Mouse (Mus musculus) small intestine, adult 2 months (tissue): Measurements from ENCODE around the gene Pdcd7. TPM values are rescaled to one million over a fixed set of nuclear protein-coding genes. Genes with fewer than 3 reads are reported as not detected.

Source experiments
- H3K27ac ChIP-seq: fragments of 200-500 bp; 2 replicates; pipeline ENCODE4 v1.5.1; 2012; ENCODE audit warnings: low read depth, low read length, control low read depth, inconsistent platforms; ENCODE audit not compliant: insufficient read depth
- H3K27me3 ChIP-seq: fragments of 200-500 bp; 2 replicates; pipeline ENCODE4 v1.6.1; 2012; ENCODE audit warnings: mild to moderate bottlenecking, moderate library complexity, low read length, inconsistent platforms; ENCODE audit not compliant: control insufficient read depth, insufficient read depth
- H3K36me3 ChIP-seq: fragments of 200-500 bp; 2 replicates; pipeline ENCODE4 v1.6.1; 2012; ENCODE audit warnings: mild to moderate bottlenecking, low read length, control low read depth, inconsistent platforms; ENCODE audit not compliant: control insufficient read depth, insufficient read depth
- H3K4me1 ChIP-seq: fragments of 200-500 bp; 2 replicates; pipeline ENCODE4 v1.6.1; 2012; ENCODE audit warnings: low read length, inconsistent platforms, mixed read lengths; ENCODE audit not compliant: control insufficient read depth, insufficient read depth, insufficient read length
- H3K4me3 ChIP-seq: fragments of 200-500 bp; 2 replicates; pipeline ENCODE4 v1.5.1; 2012; ENCODE audit warnings: low read depth, mild to moderate bottlenecking, control low read depth, inconsistent platforms, low read length, moderate library complexity
- CTCF ChIP-seq: fragments of 200-500 bp; IDR thresholded peaks from 2 replicates; pipeline ENCODE4 v1.5.1; 2012; ENCODE audit warnings: low read depth, mild to moderate bottlenecking, control low read depth, inconsistent platforms, low read length, moderate library complexity, mixed read lengths; ENCODE audit not compliant: insufficient replicate concordance, insufficient read length; ENCODE audit errors: extremely low read depth
- POLR2A ChIP-seq: fragments of 200-500 bp; IDR thresholded peaks from 2 replicates; pipeline ENCODE4 v1.6.1; 2012; ENCODE audit warnings: low read depth, mild to moderate bottlenecking, control low read depth, inconsistent platforms, low read length, moderate library complexity
- WGBS: fragments of 180-500 bp; shearing (Covaris S2); methylation state at CpG from one replicate; pipeline ENCODE4 v1.1.7; 2018; 5-methylcytosine and 5-hydroxymethylcytosine counted together
- polyA plus RNA-seq: library from polyadenylated mRNA; depleted of rRNA; stranded (reverse); fragments of >200 nt; gene quantifications from 2 replicates; pipeline ENCODE4 v1.2.3, GENCODE M21; 2012

Pdcd7 gene
- polyA plus RNA-seq, 1 experiment: 12.9 TPM

- Histone ChIP-seq H3K4me1 (no peaks in the 10 kb centered on the region), H3K27me3 (no peaks in the 10 kb centered on the region), H3K36me3 (no peaks in the 10 kb centered on the region), H3K27ac (no peak overlapping the region), H3K4me3 (no peak overlapping the region)
- TF ChIP-seq POLR2A (no peak), CTCF (no peak)
- WGBS: 88% methylated on average over 5 of the region's 5 CpGs
Measured at GRCm38 (mm10) chr9:65374468-65375162, 28.7 kb downstream of the Pdcd7 start.

DNA sequence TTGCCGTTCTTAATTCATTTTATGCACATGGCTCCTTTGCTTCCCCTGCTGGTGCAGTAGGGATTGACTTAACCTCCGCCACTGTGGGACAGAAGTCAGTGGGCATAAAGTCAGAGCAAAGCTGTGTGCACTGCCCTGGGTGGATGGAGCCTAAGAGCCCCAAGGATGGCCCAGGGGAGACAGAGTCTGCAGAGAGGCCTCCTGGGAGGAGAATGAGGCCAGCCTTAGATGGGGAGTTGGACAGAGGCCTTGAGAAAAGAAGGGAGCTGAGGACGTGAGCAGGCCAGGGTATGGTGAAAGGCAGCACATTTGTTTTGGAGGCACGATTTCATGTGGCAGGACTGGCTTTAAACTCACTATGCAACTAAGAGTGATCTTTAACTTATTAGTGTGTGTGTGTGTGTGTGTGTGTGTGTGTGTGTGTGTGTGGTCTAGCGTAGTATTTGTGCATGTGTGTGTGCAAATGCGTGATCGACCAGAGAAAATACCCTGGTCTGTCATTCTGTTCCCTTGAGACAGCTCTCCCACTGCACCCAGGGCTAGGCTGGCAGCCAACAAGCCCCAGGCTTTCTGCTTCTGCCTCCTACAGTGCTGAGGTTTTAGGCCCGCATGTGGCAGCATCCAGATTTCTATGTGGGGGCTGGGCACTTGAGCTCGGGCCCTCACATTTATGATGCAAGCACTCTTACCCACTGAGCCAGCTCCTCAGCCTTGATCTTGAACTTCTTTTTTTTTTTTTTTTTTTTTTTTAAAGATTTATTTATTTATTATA, 29.4 kb downstream of the Pdcd7 start:
- Histone ChIP-seq H3K27ac (no peak overlapping the region), H3K4me3 (no peak overlapping the region), H3K4me1 (no peaks in the 10 kb centered on the region), H3K27me3 (no peaks in the 10 kb centered on the region), H3K36me3 (no peaks in the 10 kb centered on the region)
- WGBS: 93% methylated on average over 9 of the region's 9 CpGs
- TF ChIP-seq CTCF (no peak), POLR2A (no peak)

- WGBS: 73% methylated on average over 4 of the region's 4 CpGs
- Histone ChIP-seq H3K27me3 (no peaks in the 10 kb centered on the region), H3K27ac (no peak overlapping the region), H3K4me1 (no peaks in the 10 kb centered on the region), H3K36me3 (no peaks in the 10 kb centered on the region), H3K4me3 (no peak overlapping the region)
- TF ChIP-seq POLR2A: no peak
- TF ChIP-seq CTCF: no peak
Measured at GRCm38 (mm10) chr9:65381017-65381590, 35.2 kb downstream of the Pdcd7 start.

DNA sequence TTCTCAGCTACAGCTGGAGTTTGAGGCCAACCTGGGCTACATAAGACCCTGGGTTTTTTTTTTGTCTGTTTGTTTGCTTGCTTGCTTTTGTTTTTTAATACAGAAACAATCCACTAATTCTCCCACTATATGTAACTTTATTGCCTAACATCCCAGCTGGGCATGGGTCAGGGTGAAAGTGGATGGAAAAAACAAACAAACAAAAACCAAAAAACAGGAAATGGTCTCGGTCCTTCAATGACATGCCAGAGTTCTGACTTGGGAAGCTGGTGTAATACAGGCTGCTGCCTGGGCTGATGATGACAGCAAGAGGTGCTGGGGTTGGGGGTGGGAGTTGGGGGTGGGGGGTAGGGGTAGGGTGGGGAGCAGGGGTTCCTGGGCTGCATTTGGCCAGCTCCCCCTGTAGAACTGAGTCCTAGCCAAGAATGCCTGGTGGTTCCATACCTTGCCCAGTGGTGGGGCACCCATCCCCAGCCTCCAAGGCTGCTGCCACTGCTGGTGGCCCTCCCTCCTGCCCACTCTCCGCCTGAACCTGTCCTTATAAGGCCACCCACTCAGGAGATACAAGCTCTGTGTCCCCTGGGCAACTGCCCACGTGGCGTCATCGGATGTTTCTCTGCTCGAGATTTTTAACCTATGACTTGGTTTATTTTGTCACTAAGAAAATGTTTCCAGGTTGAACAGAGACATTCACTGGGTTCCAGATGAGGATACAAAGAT, 36.3 kb downstream of the Pdcd7 start:
- no peaks in the 10 kb centered on the region for H3K27me3 ChIP-seq
- no peak for TF ChIP-seq CTCF
- WGBS: 68% methylated on average over 6 of the region's 6 CpGs

GRCm38 (mm10) chr9:65382751-65383097, 36.8 kb downstream of the Pdcd7 start:
- Histone ChIP-seq H3K27me3 (no peaks in the 10 kb centered on the region), H3K36me3 (no peaks in the 10 kb centered on the region), H3K4me3 (no peak overlapping the region), H3K4me1 (no peaks in the 10 kb centered on the region), H3K27ac (no peak overlapping the region)
- 56% methylated on average over 3 of the region's 3 CpGs for WGBS
- TF ChIP-seq POLR2A (no peak), CTCF (no peak)

More for the DNA sequence above, 36.3 kb downstream of the Pdcd7 start:
- Histone ChIP-seq H3K4me3 (no peak overlapping the region), H3K36me3 (no peaks in the 10 kb centered on the region), H3K4me1 (no peaks in the 10 kb centered on the region), H3K27ac (no peak overlapping the region)

DNA sequence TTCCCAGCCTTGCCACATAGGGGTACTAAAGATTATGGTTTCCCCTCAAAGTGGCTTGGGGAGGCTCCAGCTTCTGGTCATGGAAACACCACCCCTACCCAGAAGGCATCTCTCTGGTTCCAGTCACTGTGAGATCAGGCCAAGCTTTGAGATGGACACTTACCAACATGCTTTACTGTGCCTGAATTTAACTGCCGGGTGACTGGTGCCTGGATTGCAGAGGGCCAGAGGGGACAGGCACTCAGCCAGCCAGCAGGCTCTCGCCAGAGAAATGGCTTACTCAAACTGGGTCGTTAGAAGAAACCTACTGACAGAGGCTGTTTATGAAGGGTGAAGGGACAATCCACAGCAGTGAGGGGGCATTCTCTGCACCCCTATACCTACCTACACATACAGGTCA, 38.4 kb downstream of the Pdcd7 start:
- no peaks in the 10 kb centered on the region for H3K4me1 ChIP-seq
- 71% methylated on average over 3 of the region's 3 CpGs for WGBS
- no peak for TF ChIP-seq CTCF
- no peak for TF ChIP-seq POLR2A
- H3K36me3 ChIP-seq: no peaks in the 10 kb centered on the region
- H3K27ac ChIP-seq: no peak overlapping the region
- no peaks in the 10 kb centered on the region for H3K27me3 ChIP-seq
- H3K4me3 ChIP-seq: no peak overlapping the region
